Mouse (Mus musculus) kidney, embryonic 14.5 days (tissue): ENCODE measurements at regions not wholly inside any gene's neighbourhood (a gene's known extent, or its start where the extent isn't known, plus 50 kb on each side); places are given as distances from the start of the nearest gene placed in this dataset.
A peak's percentile ranks its signal among the peaks of the same experiment; 100 is the strongest.

Source experiments
- ATAC-seq: fragments of 200-750 bp; cut with Nextera tagmentation; 2 replicates; pipeline ENCODE4 v1.8.0; 2017; ENCODE audit warnings: moderate number of reproducible peaks, mild to moderate bottlenecking, moderate TSS enrichment, moderate library complexity; ENCODE audit not compliant: low FRiP score, low TSS enrichment
- H3K27ac ChIP-seq: fragments of 300-500 bp; sonication (generic); 2 replicates; pipeline ENCODE4 v1.5.1; 2014; ENCODE audit warnings: low read depth, mild to moderate bottlenecking, low read length, moderate library complexity, mixed read lengths
- H3K27me3 ChIP-seq: fragments of 300-500 bp; sonication (generic); 2 replicates; pipeline ENCODE4 v1.6.1; 2014; ENCODE audit warnings: mild to moderate bottlenecking, low read length; ENCODE audit not compliant: control insufficient read depth, insufficient read depth
- H3K36me3 ChIP-seq: fragments of 300-500 bp; sonication (generic); 2 replicates; pipeline ENCODE4 v1.6.1; 2014; ENCODE audit warnings: low read length, mixed read lengths; ENCODE audit not compliant: control insufficient read depth, insufficient read depth
- H3K4me1 ChIP-seq: fragments of 300-500 bp; sonication (generic); 2 replicates; pipeline ENCODE4 v1.6.1; 2014; ENCODE audit warnings: low read length, mixed read lengths; ENCODE audit not compliant: control insufficient read depth, insufficient read depth
- H3K4me2 ChIP-seq: fragments of 300-500 bp; sonication (generic); replicated peaks from 2 replicates; pipeline ENCODE4 v1.6.1; 2014; ENCODE audit warnings: low read depth, mild to moderate bottlenecking, low read length
- H3K4me3 ChIP-seq: fragments of 300-500 bp; sonication (generic); 2 replicates; pipeline ENCODE4 v1.5.1; 2014; ENCODE audit warnings: mild to moderate bottlenecking, low read length
- H3K9ac ChIP-seq: fragments of 300-500 bp; sonication (generic); 2 replicates; pipeline ENCODE4 v1.6.1; 2014; ENCODE audit warnings: low read depth, mild to moderate bottlenecking, low read length, moderate library complexity
- H3K9me3 ChIP-seq: fragments of 300-500 bp; sonication (generic); 2 replicates; pipeline ENCODE4 v1.6.1; 2016; ENCODE audit warnings: low read length; ENCODE audit not compliant: control insufficient read depth
- WGBS: fragments of 180-500 bp; shearing (Covaris S2); extraction: QIAGEN DNeasy Blood & Tissue Kit; methylation state at CpG from one replicate; pipeline ENCODE4 v1.1.7; 2014; 5-methylcytosine and 5-hydroxymethylcytosine counted together

GRCm38 (mm10) chr12:94066444-94067152, 1625.4 kb upstream of the Flrt2 start:
- Histone ChIP-seq H3K4me2 (no peak overlapping the region), H3K4me3 (no peak overlapping the region), H3K4me1 (0 out of 2 replicates have a peak, but pooled peaks cover 3% of the 10 kb centered on the region), H3K27ac (no peak overlapping the region), H3K9ac (no peak overlapping the region), H3K9me3 (no peaks in the 10 kb centered on the region), H3K27me3 (no peaks in the 10 kb centered on the region), H3K36me3 (no peaks in the 10 kb centered on the region)
- ATAC-seq: peak; percentile 87
- WGBS: 33% methylated on average over 9 of the region's 9 CpGs

GRCm38 (mm10) chr12:94070940-94071505, 1621.0 kb upstream of the Flrt2 start:
- Histone ChIP-seq H3K9ac (no peak overlapping the region), H3K4me3 (no peak overlapping the region), H3K27ac (peak overlapping the region; percentile 32; the same call in 1 of the 2 replicates), H3K36me3 (no peaks in the 10 kb centered on the region), H3K9me3 (no peaks in the 10 kb centered on the region), H3K4me2 (no peak overlapping the region), H3K27me3 (no peaks in the 10 kb centered on the region), H3K4me1 (0 out of 2 replicates have a peak, but pooled peaks cover 3% of the 10 kb centered on the region)
- 51% methylated on average over 2 of the region's 2 CpGs for WGBS
- ATAC-seq: peak; percentile 62; the same call in 1 of the 2 replicates

- no peak overlapping the region for H3K4me3 ChIP-seq
- no peaks in the 10 kb centered on the region for H3K27me3 ChIP-seq
- H3K9ac ChIP-seq: no peak overlapping the region
- H3K4me2 ChIP-seq: no peak overlapping the region
- WGBS: 66% methylated on average over 1 of the region's 1 CpGs
- no peaks in the 10 kb centered on the region for H3K36me3 ChIP-seq
- H3K27ac ChIP-seq: no peak overlapping the region
- no peak for ATAC-seq
- no peaks in the 10 kb centered on the region for H3K9me3 ChIP-seq
- H3K4me1 ChIP-seq: no peaks in the 10 kb centered on the region
Measured at GRCm38 (mm10) chr12:94105582-94106162, 1586.4 kb upstream of the Flrt2 start.

- Histone ChIP-seq H3K27me3 (no peaks in the 10 kb centered on the region), H3K36me3 (no peaks in the 10 kb centered on the region), H3K27ac (no peak overlapping the region), H3K4me1 (no peaks in the 10 kb centered on the region), H3K9ac (no peak overlapping the region), H3K4me3 (no peak overlapping the region), H3K4me2 (no peak overlapping the region), H3K9me3 (no peaks in the 10 kb centered on the region)
- WGBS: 78% methylated on average over 5 of the region's 5 CpGs
- no peak for ATAC-seq
Measured at GRCm38 (mm10) chr12:94150143-94150542, 1541.9 kb upstream of the Flrt2 start.

- H3K27ac ChIP-seq: peak overlapping the region; percentile 33; the same call in 1 of the 2 replicates
- no peaks in the 10 kb centered on the region for H3K4me1 ChIP-seq
- no peaks in the 10 kb centered on the region for H3K9me3 ChIP-seq
- no peak overlapping the region for H3K9ac ChIP-seq
- H3K4me3 ChIP-seq: no peak overlapping the region
- no peak overlapping the region for H3K4me2 ChIP-seq
- no peaks in the 10 kb centered on the region for H3K36me3 ChIP-seq
- peak; percentile 91; the same call in 1 of the 2 replicates for ATAC-seq
- WGBS: 52% methylated on average over 12 of the region's 12 CpGs
- H3K27me3 ChIP-seq: no peaks in the 10 kb centered on the region
Measured at GRCm38 (mm10) chr12:94155110-94155858, 1536.7 kb upstream of the Flrt2 start.

- Histone ChIP-seq H3K36me3 (no peaks in the 10 kb centered on the region), H3K4me2 (no peak overlapping the region), H3K9ac (no peak overlapping the region), H3K4me1 (no peaks in the 10 kb centered on the region), H3K4me3 (no peak overlapping the region), H3K9me3 (no peaks in the 10 kb centered on the region), H3K27ac (no peak overlapping the region), H3K27me3 (no peaks in the 10 kb centered on the region)
- ATAC-seq: no peak
- 53% methylated on average over 1 of the region's 1 CpGs for WGBS
Measured at GRCm38 (mm10) chr12:94182358-94182757, 1509.7 kb upstream of the Flrt2 start.

GRCm38 (mm10) chr12:94190620-94191081, 1501.4 kb upstream of the Flrt2 start:
- no peak overlapping the region for H3K9ac ChIP-seq
- no peaks in the 10 kb centered on the region for H3K9me3 ChIP-seq
- H3K27me3 ChIP-seq: no peaks in the 10 kb centered on the region
- no peak overlapping the region for H3K4me2 ChIP-seq
- WGBS: 61% methylated on average over 4 of the region's 4 CpGs
- H3K4me1 ChIP-seq: no peaks in the 10 kb centered on the region
- no peaks in the 10 kb centered on the region for H3K36me3 ChIP-seq
- H3K4me3 ChIP-seq: no peak overlapping the region
- H3K27ac ChIP-seq: no peak overlapping the region
- peak; percentile 82 for ATAC-seq

GRCm38 (mm10) chr12:94217906-94218305, 1474.1 kb upstream of the Flrt2 start:
- no peak overlapping the region for H3K9ac ChIP-seq
- 84% methylated on average over 4 of the region's 4 CpGs for WGBS

More at GRCm38 (mm10) chr12:94217906-94218305, 1474.1 kb upstream of the Flrt2 start:
- Histone ChIP-seq H3K4me2 (no peak overlapping the region), H3K9me3 (no peaks in the 10 kb centered on the region), H3K36me3 (no peaks in the 10 kb centered on the region), H3K4me3 (no peak overlapping the region), H3K27ac (no peak overlapping the region), H3K27me3 (no peaks in the 10 kb centered on the region), H3K4me1 (no peaks in the 10 kb centered on the region)
- no peak for ATAC-seq
